Mouse (Mus musculus) T-helper 1 cell (primary cell): ENCODE results near the gene Cd38.

Experiments used
- in situ Hi-C: fragments of 300-600 bp; cut with MboI, MseI; formaldehyde crosslinking; loops from one replicate; pipeline ENCODE4 v1.15.1; 2025; ENCODE audit warnings: high pct_unique_total_duplicates

The Cd38 gene

DNA sequence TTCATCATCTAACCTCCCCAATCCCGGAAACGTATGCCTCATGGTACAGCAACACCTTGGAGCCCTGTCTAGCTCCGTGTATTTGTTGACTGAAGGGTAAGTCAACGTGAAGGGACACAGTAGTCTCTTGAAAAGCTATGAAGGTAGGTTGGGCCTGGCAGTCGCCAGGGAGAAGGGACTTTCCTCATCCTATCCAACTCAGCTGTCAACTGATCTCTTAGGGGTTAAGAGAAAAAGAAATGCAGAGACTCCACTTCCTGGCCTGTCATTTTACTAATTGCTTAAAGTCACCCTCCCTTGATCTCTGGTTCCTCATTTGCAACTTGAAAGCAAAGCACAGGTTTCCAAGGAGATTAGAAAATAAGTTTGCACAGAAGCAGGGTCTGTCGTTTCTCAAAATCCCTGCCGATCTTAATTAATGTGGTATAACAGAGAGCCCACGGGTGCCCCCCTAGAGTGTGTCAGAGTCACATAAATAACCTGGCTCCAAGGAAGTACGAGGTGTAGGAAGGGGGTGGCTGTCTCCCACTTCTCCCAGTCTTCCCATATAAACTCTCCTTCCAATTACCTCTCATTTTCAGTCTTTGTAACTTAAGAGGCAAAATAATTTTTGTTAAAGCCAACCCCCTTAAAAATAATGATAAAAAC lies 79.1 kb downstream of the Cd38 start:
- in situ Hi-C loops, result loop anchor here (5.0 kb wide), 1 partner anchor 310 kb away; no protein-coding TSS in a partner anchor

DNA sequence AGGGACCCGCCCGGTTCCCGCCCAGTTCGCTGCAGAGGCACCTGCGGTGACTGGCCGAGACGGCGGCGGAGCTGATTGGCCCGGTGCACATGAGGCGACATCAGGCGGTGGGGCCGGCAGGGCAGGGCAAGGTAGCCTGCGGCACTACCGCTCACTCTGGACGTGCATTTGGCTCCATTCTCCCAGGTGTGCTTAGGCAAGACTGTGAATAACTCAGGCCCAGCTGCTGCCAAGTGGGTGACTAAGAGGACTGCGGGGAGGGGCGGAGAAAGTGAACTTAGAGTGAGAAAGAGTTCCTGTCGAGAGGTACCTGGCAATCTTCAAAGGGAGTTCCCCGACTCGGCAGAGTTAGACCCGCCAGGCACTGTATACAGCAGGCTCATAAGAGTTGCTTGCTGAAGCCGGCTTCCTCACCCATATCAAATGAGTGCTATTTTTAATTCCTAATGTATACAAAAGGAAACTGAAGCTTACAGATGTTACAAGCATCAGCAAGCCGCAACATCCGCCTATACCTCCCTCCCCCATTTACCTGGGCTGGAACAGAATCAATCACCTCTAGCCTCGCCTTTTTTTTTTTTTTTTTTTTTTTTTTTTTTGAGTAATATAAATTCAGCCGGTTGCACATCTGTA lies 79.9 kb downstream of the Cd38 start:
- in situ Hi-C loops, result loop anchor here (5.0 kb wide), 1 partner anchor 309 kb away; no protein-coding TSS in a partner anchor

DNA sequence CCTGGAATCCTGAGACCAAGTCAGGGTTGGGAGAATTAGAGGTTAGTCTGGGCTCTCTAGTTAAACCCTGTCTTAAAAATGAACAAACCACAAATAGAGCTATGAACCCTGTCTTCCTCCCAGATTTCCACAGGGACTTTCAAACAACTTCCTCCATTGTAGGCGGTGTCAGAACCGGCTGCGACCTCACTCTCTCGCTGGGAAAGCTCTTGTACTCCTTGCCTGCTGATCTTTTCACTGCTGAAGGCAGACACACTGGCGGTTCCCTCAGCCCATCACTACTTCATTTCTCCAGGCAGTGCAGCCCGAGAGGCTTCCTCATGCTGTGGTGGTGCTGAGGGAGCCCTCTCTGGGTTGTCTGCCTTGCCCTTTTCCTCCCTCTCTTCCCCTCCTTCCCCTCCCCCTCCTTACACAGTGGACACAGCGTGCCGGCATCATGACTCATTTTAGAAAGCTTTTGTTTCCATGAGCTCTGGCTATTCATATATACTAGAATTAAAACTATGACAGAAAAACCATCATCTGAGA lies 80.5 kb downstream of the Cd38 start:
- in situ Hi-C loops, result loop anchor here (5.0 kb wide), 1 partner anchor 308 kb away; no protein-coding TSS in a partner anchor

DNA sequence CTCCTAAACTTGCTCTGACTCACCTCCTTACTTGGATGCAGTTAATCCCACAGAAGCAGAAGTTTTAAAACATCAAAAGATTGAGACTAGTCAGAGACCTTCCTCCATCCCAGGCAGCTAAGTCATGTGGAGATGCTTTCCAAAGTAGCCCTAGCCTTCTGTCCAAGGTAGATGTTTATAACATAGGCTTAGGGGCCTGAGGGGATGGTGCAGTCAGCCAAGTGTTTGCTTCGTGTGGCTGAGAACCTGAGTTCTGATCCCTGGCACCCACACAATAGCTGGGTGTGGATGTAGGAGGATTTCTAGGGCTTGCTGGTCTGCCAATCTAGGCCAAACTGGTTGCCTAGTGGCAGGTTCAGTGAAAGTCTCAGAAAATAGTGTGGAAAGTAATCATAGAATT lies 84.9 kb downstream of the Cd38 start:
- in situ Hi-C loops, result no loop called here

DNA sequence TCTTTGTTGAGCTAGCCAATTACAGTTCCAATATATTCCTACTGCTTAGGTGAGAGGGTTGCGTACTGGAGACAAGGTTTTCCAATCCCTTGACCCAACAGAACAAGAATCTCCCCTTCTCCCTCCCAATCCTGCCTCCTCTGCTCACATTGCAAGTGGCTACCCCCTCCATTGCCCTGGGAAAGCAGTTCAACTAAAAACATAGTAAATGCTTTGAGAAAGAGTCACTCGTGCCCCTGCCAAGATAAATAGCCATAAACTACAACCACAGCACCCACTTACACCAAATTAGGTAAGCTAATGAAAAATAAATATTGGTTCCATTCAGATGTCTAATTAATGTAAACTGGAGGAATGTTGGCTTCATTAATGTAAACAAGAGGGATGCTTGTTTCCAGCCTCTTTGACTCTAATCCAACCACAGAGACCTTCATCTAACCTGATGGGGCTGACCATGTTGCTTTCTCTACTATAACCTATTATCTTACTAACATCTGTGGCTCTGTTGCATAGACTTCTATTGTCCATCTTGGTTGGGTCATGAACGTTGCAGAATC lies 91.6 kb downstream of the Cd38 start:
- in situ Hi-C loops, result no loop called here

DNA sequence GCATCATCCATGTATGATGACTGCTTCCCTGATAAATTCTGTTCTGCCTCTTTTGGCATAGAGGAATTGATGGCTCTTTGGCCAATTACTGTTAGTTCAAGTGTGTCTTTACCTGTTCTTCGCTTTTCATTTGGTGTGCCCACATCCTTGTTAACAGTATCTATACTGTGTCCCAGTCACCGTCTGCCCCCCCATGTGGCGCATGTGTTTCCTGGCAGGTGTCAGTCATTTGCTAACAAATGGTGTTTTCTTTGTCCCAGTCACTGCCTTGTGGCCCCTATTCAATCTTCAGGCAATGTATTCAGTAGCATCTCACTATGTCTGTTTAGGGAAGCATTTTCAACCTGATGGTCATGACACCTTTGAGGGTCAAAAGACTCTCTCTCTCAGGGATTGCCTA lies 92.7 kb downstream of the Cd38 start:
- in situ Hi-C loops, result no loop called here
